Mouse (Mus musculus) urinary bladder, adult 18-20 months (tissue): Measurements from ENCODE around the gene Gm21885.
A peak's percentile ranks its signal among the peaks of the same experiment; 100 is the strongest.

Source experiments
- DNase-seq, 2 experiments: peaks; one replicate each; pipeline ENCODE4 v3.0.0; 2022; ENCODE audit warnings: low spot score in 2 of 2, mixed read lengths in 2 of 2

The Gm21885 gene

DNA sequence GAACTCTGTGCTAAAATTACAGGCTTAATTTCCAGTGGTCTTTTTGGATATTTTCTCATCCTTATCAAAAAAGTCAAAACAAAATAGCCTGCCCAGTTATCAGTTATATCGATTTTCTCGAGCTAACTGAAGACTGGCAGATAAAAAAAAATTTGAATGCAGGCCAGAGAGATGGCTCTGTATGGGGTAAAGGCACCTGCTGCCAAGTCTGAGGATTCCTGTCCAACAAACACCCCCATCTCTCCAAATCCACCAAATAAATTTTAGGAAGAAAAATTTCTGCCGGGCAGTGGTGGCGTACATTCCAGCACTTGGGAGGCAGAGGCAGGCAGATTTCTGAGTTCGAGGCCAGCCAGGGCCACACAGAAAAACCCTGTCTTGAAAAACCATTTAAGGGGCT, 36.4 kb downstream of the Gm21885 start:
- no peak for DNase-seq

DNA sequence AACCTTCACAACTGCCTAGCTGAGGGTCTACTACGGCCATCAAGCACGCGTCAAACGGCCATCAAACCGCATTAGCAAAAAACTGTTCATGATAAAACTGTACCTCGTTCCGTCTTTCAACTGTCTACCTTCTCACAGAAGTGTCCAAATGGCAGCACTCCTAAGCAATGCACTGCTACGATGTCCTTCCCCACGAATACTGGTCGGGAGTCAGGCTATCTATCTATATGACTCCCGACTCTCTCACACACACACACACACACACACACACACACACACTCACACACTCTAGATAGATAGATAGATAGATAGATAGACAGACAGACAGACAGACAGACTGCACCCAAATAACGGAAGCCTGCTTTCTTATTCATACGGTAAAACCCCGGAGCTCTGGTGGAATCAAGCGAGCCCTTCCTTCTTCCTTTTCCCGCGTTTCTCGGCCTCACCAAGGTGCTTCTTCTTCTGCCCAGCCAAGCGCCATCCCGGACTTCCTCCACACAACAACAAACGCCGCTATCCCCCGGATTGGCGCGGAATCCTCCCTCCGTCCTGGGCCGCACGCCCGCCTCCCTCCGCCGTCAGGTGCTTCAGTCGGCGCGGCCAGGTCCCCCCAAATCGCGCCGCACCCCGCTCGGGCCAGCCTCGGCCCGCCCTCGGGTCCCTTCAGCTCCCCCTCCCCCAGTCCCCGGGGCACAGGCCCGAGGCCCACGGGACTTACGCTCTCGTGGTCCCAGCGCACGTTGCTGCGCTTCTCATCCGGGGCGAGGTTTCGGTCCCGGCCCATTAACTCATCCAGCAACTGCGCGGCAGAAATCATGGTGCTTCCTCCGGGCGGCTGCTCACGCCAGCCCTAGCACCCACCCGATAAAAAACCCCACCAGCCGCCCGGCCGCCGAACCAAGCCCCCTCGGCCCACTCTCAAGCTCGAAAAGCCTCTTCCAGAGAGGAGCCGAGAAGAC, 39.6 kb downstream of the Gm21885 start:
- no peak for DNase-seq

DNA sequence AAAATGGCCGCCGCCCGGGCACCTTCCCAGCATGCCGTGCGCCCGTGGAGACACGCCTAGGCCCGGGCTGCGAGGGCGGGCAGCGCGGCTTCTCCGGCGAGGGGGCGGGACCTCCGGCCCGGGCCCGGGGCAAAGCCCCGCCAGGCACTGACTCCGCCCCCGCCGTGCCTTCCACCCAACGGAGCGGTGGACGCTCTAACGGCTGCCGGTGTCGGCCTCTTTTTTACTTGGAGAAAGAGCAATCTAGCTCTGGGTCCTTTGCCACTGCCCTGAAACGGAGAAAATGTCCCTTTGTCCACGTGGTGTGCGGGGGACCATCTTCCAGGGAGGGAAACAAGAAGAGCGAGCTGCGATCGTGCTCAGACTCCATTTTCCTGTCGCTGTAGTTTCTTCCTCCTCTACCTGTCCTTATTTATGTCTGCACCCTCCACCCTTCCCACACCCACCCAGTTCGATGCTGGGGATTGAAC, 40.3 kb downstream of the Gm21885 start, which contains the start of gene Luc7l3:
Gene Luc7l3 (minus strand): TSS at position 58 of the 470 bp plus-strand sequence.
- DNase-seq = peak; percentile 91 to 94

DNA sequence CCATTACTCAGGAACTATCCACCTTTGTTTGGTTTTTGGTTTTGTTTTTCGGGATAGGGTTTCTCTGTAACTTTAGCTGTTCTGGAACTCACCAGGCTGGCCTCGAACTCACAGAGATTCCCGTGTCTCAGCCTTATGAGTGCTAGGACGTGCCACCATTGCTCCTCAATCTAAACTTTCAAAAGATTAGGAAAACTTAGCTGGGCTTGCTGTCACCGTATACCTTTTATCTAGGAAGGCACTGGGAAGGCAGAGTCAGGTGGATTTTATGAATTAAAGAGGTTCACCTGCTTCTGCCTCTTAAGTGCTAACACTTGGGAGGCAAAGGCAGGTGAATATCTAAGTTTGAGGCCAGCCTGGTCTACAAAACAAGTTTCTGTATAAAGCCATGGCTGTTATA, 41.0 kb downstream of the Gm21885 start:
- no peak for DNase-seq

DNA sequence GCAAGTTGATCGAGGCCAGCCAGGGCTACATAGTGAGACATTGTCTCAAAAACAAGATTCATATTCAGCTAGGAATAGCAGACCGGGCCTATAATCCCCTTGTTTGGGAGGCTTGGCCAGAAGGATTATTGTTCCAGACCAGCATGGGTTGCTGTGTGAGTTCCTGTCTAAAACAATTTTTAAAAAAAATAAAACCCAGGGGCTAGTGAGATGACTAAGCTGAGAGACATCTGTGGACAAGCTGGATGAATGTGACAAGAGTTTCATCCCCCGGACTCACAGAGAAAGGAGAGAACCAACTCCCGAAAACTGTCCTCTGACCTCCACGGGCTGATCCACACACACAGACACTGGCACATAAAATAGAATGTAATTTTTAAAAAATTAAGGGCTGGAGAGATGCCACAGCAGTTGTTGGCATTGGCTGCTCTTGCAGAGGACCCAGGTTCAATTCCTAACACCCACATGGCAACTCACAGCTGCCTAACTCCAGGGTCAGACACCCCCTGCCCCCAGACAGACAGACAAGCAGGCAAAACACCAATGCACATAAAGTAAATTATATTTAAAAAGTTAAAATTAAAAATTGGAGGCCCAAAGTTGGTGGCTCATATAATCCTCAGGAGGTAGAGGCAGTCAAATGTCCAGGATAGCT, 41.7 kb downstream of the Gm21885 start:
- DNase-seq = no peak

DNA sequence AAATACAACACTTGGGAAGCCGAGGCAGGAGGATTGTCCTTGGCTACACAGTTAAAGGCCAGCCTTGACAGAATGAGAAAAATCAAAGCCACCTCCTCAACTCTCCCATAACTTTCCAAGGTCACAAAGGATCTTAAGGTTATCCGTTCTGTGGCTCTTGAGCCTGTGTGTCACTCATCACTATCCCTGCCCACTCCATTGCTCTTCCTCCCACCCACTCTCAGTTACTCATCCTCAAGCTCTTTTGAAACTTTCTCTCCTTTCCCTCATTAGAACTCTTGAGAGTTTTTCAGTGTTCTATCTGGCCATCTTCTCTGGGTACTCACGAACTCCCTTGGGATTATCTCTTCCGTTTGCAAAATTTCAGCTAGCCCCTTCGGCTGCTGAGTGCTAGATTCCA, 42.9 kb downstream of the Gm21885 start:
- DNase-seq = no peak

DNA sequence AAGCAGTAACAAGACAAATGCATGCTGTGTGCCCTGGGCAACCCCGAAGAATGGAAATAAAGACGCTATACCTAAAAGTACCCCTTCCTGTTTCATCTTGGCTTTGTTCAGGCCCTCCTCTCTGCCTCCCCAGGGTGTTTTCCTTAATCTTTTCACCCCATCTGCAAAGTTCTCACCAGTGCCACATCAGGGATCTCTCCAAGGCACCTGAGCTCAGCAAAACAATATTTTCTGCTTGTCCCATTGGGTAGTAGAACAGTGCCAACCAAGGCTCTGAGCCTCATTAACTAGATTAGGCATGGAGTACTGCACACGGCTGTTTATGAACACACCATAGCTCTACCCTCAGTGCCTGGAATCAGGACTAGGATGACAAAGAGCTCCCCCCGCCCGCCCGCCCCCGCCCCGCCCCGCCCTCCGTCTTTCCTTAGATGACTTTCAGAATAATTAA, 45.3 kb downstream of the Gm21885 start:
- DNase-seq = no peak

DNA sequence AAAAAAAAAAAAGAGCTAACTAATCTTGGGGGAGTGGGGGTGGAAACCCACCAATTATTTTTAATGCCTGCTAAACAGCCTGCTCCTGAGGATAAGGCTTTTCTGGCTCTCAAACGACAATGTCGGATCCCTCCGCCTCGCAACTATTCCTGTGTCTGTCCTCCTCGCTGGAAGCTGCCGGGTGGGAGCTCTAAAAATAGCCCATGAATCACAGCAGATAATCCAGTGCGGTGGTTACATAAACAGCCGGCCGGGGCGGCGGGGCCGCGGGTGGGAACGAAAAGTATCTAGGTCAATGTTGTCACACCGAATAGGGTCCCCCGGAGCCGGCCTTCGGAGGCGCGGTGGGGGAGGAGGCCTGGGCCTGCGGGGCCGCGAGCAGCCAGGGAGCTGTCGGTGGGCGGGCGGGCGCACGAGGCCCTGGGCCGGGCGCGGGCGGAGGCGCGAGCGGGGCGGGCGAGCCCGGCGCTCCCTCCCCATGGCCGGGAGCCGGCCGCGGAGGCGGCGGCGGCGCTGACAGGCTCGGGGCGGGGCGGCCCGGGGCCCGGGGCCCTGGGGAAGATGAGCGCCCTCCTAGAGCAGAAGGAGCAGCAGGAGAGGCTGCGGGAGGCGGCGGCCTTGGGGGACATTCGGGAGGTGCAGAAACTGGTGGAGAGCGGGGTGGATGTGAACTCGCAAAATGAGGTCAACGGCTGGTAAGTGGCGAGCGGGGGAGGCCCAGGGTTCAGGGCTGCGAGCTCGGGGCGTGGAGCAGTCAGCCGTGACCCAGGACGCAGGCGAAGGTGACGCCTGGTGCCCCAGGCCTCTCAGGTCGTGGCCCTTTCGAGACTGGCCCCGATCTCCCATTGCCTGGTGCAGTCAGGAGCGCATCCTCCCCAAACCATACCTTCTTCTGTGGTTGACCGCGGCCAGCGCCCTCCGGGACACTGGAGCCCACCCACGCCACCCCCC, 46.3 kb downstream of the Gm21885 start, which contains the start of gene Ankrd40:
Gene Ankrd40 (plus strand): TSS at position 309 of the 951 bp plus-strand sequence.
- DNase-seq = peak; percentile 86 to 91

DNA sequence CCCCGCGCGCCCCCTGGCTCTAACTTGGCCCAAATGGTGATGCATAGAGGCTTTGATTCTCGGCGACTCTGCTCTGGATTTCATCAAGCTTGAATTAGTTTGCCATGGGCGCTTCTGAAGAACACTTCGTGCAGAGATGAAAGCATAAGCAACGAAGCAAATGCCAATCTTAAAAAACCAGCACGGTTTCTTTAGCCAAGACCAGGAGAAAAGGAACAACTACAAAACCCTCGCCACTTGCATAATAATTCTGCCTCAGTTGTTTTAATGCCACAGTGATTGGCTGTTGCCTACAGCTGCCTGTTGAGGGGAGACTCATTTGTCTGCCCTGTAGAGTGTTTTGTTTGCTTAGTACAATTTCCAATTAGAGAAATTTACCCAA, 47.0 kb downstream of the Gm21885 start:
- DNase-seq = no peak

DNA sequence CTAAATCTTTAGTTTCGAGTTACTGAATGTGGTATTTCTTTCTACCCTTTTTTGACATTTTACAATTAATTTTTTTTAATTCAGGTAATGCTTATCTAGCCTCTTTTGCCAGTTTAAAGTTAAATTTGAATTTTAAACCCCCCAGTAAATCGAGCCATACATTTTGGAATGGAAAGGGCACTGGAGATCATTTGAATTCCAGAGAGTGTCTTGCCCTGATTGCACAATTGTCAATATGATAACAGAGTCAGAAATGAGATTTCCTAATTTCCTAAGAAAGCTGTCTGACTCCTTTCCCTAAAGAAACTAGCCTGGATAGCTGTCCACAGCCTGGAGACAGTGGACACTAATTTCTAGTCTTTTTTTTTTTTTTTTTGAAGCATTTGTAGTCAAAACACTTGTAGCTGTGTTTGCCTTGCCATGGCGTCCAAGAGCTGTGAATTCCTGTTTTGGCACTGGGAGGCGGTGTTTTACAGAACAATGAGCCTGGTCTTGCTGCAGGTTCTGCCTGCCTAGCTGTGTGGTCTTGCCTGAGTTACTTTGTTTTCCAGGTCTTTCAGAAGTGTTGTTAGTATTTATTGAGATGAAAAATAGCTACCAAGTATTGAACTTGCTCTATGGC, 47.7 kb downstream of the Gm21885 start:
- no peak for DNase-seq

DNA sequence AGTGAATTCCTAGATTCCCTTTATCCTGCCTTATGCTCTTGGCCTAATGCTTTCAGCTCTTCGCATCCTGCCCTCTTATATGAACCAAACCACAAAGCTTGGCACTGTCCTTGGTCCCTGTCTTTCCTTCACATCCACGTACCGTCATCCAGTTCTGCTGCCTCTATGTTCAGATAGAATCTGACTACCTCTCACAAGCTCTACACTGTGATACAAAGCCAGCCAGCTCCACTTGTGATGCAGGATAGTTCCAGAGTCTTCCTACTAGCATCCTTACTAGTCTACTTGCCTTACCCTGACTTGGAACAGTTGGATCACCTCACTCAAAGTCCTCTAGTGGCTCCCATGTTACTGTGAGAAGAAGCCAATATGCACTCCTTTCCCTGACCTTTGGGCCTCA, 48.5 kb downstream of the Gm21885 start:
- DNase-seq = no peak

DNA sequence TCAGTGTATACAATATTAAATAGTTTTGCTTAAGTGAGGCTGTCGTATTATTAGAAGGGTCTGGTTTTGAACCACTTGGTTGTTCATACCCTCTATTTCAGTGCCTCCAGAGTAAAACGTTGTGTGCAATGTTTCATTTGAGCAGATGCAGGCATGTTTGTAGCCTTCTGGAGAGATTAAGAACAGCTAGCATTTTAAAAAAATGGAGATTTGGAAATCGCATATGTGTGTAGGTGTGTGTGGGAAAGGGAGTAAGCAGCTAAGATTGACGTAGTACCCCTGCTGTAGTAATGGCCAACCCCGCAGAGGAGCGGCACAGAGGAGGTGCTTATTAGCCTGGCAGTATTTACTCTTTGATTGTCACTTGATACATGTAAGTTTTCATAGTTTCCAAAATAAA, 51.1 kb downstream of the Gm21885 start:
- DNase-seq = no peak

DNA sequence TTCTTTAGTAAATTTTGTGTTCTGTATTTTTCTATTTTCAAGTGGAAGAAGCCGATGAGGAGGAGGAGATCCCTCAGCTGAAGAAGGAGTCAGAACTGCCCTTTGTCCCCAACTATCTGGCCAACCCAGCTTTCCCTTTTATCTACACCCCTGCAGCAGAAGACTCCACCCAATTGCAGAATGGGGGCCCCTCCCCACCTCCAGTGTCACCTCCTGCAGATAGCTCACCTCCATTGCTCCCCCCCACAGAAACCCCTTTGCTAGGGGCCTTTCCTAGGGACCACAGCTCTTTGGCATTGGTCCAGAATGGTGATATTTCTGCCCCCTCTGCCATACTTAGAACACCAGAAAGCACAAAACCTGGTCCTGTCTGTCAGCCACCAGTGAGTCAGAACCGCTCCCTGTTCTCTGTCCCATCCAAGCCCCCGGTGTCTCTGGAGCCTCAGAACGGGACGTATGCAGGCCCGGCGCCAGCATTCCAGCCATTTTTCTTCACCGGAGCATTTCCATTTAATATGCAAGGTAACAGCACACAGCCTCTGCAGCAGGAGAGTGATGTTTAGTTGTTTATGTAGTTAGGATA, 52.8 kb downstream of the Gm21885 start:
- DNase-seq = no peak
